Mouse (Mus musculus): ENCODE results near the gene Ppia. TPM values are rescaled to one million over a fixed set of nuclear protein-coding genes. Genes with fewer than 3 reads are reported as not detected.

Ppia gene
- polyA plus RNA-seq, 1 experiment from 2014 or later: 4,008 TPM

GRCm38 (mm10) chr11:6398141-6398540 is 17.1 kb upstream of the Ppia start:
- WGBS: 95% methylated on average over 9 of the region's 10 CpGs
- no peaks in the 10 kb centered on the region for H3K27me3 ChIP-seq (ENCODE audit: control insufficient read depth, insufficient read depth, low read depth, low read length)
- ATAC-seq: no peak
- H3K36me3 ChIP-seq (ENCODE audit: control insufficient read depth, insufficient read depth, low read length): peaks cover 68% of the 10 kb centered on the region
- no peak overlapping the region for H3K9ac ChIP-seq (ENCODE audit: low read depth, low read length)
- no peak overlapping the region for H3K4me3 ChIP-seq (ENCODE audit: low read depth, low read length)
- H3K4me2 ChIP-seq (ENCODE audit: low read length): no peak overlapping the region
- no peak overlapping the region for H3K27ac ChIP-seq (ENCODE audit: low read length)
- H3K4me1 ChIP-seq (ENCODE audit: control insufficient read depth, insufficient read depth, low read length): no peaks in the 10 kb centered on the region
- no peaks in the 10 kb centered on the region for H3K9me3 ChIP-seq (replicated peaks; ENCODE audit: control insufficient read depth, low read length, poor library complexity, severe bottlenecking)

GRCm38 (mm10) chr11:6402515-6403510 is 12.4 kb upstream of the Ppia start:
- Histone ChIP-seq H3K4me1 (ENCODE audit: control insufficient read depth, insufficient read depth, low read length) (no peaks in the 10 kb centered on the region), H3K4me3 (ENCODE audit: low read depth, low read length) (no peak overlapping the region), H3K27me3 (ENCODE audit: control insufficient read depth, insufficient read depth, low read depth, low read length) (no peaks in the 10 kb centered on the region), H3K27ac (ENCODE audit: low read length) (no peak overlapping the region), H3K4me2 (ENCODE audit: low read length) (no peak overlapping the region), H3K36me3 (ENCODE audit: control insufficient read depth, insufficient read depth, low read length) (peaks cover 68% of the 10 kb centered on the region), H3K9me3 (replicated peaks; ENCODE audit: control insufficient read depth, low read length, poor library complexity, severe bottlenecking) (no peaks in the 10 kb centered on the region), H3K9ac (ENCODE audit: low read depth, low read length) (no peak overlapping the region)
- no peak for ATAC-seq
- 88% methylated on average over 19 of the region's 19 CpGs for WGBS

DNA sequence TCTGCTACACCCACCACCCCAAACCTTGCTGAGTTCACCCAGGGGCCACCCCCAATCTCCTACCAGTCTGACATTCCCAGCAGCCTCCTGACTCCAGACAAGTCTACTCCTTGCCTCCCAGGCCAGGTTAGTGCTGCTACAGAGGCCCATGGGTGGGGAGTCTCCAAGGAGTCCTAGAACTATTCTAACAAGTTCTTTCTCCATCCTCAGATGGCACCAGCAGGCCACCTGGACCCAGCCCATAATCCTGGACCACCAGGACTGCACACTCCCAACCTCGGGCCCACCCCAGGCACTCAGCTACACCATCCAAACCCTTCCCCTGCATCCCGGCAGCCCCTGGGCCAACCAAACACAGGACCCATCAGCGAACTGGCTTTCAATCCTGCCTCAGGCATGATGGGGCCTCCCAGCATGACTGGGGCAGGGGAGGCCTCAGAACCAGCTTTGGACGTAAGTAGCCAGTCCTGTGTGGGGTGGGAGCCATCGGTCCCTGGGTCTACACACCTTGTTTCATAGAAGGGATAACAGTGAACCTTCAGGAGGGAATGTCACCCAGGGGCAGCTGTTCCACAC is 11.3 kb upstream of the Ppia start:
- Histone ChIP-seq H3K4me2 (ENCODE audit: low read length) (no peak overlapping the region), H3K4me3 (ENCODE audit: low read depth, low read length) (no peak overlapping the region), H3K4me1 (ENCODE audit: control insufficient read depth, insufficient read depth, low read length) (no peaks in the 10 kb centered on the region), H3K9ac (ENCODE audit: low read depth, low read length) (no peak overlapping the region), H3K36me3 (ENCODE audit: control insufficient read depth, insufficient read depth, low read length) (peaks cover 57% of the 10 kb centered on the region), H3K27ac (ENCODE audit: low read length) (no peak overlapping the region), H3K27me3 (ENCODE audit: control insufficient read depth, insufficient read depth, low read depth, low read length) (no peaks in the 10 kb centered on the region), H3K9me3 (replicated peaks; ENCODE audit: control insufficient read depth, low read length, poor library complexity, severe bottlenecking) (no peaks in the 10 kb centered on the region)
- no peak for ATAC-seq
- 98% methylated on average over 5 of the region's 5 CpGs for WGBS

DNA sequence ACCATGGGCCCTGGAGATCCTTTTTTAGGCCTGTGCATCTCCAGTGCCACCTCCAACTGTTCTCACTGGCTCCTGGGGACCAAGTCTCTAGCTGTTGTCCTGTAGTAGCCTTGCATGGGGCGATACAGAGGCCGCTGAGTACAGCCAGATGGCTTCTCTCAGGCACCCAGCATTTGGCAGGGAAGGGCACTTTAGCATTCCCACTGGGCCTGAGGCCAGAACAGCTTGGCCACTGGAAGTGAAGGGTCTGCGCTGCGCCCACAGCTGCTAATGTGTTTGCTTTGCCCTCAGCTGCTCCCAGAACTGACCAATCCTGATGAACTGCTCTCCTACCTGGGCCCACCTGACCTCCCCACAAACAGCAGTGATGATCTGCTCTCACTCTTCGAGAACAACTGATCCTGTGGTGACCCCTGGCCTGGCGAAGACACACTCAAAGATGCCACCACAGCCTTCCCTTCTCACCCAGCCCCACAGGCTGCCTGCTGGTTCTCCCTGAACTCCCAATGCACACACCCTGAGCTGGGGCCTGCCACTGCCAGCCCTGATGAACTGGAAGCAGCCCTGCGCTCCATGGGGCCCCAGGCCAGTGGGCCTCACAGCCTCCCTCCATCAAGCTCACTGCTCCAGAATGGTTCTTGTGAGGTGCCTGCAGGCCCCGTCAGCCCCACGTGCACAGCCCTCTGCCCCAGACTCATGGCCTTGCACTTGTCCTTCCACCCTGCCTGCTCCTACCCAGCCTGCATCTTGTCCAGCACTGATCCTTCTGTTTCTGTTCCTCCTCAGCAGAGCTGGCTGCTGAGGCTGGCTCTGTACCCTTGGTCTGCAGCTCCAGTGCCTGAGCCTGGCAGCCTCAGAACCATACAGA is 10.3 kb upstream of the Ppia start:
- peak overlapping the region; percentile 60 for H3K27ac ChIP-seq (ENCODE audit: low read length)
- no peaks in the 10 kb centered on the region for H3K4me1 ChIP-seq (ENCODE audit: control insufficient read depth, insufficient read depth, low read length)
- no peak for ATAC-seq
- H3K4me2 ChIP-seq (ENCODE audit: low read length): no peak overlapping the region
- no peaks in the 10 kb centered on the region for H3K9me3 ChIP-seq (replicated peaks; ENCODE audit: control insufficient read depth, low read length, poor library complexity, severe bottlenecking)
- H3K27me3 ChIP-seq (ENCODE audit: control insufficient read depth, insufficient read depth, low read depth, low read length): no peaks in the 10 kb centered on the region
- 94% methylated on average over 9 of the region's 9 CpGs for WGBS
- no peak overlapping the region for H3K4me3 ChIP-seq (ENCODE audit: low read depth, low read length)
- peaks cover 48% of the 10 kb centered on the region for H3K36me3 ChIP-seq (ENCODE audit: control insufficient read depth, insufficient read depth, low read length)
- no peak overlapping the region; the same call in 1 of the 2 replicates for H3K9ac ChIP-seq (ENCODE audit: low read depth, low read length)

GRCm38 (mm10) chr11:6405591-6406081 is 9.6 kb upstream of the Ppia start:
- peaks cover 43% of the 10 kb centered on the region for H3K36me3 ChIP-seq (ENCODE audit: control insufficient read depth, insufficient read depth, low read length)
- H3K27me3 ChIP-seq (ENCODE audit: control insufficient read depth, insufficient read depth, low read depth, low read length): no peaks in the 10 kb centered on the region
- no peak overlapping the region for H3K4me3 ChIP-seq (ENCODE audit: low read depth, low read length)
- no peak overlapping the region; the same call in 1 of the 2 replicates for H3K9ac ChIP-seq (ENCODE audit: low read depth, low read length)
- H3K9me3 ChIP-seq (replicated peaks; ENCODE audit: control insufficient read depth, low read length, poor library complexity, severe bottlenecking): no peaks in the 10 kb centered on the region
- H3K4me2 ChIP-seq (ENCODE audit: low read length): no peak overlapping the region
- WGBS: 82% methylated on average over 4 of the region's 4 CpGs
- H3K4me1 ChIP-seq (ENCODE audit: control insufficient read depth, insufficient read depth, low read length): no peaks in the 10 kb centered on the region
- H3K27ac ChIP-seq (ENCODE audit: low read length): peak overlapping the region; percentile 60
- no peak for ATAC-seq

- no peaks in the 10 kb centered on the region for H3K27me3 ChIP-seq (ENCODE audit: control insufficient read depth, insufficient read depth, low read depth, low read length)
- H3K4me3 ChIP-seq (ENCODE audit: low read depth, low read length): no peak overlapping the region
- 52% methylated on average over 14 of the region's 14 CpGs for whole genome bisulfite sequencing
- peak; percentile 31; the same call in 1 of the 2 replicates for ATAC-seq
- H3K4me2 ChIP-seq (ENCODE audit: low read length): no peak overlapping the region
- H3K9me3 ChIP-seq (replicated peaks; ENCODE audit: control insufficient read depth, low read length, poor library complexity, severe bottlenecking): no peaks in the 10 kb centered on the region
- H3K27ac ChIP-seq (ENCODE audit: low read length): peak overlapping the region; percentile 57
- no peaks in the 10 kb centered on the region for H3K4me1 ChIP-seq (ENCODE audit: control insufficient read depth, insufficient read depth, low read length)
- H3K9ac ChIP-seq (ENCODE audit: low read depth, low read length): no peak overlapping the region
- peaks cover 37% of the 10 kb centered on the region for H3K36me3 ChIP-seq (ENCODE audit: control insufficient read depth, insufficient read depth, low read length)
Observed at GRCm38 (mm10) chr11:6406251-6407161, 8.7 kb upstream of the Ppia start.

- Histone ChIP-seq H3K4me3 (ENCODE audit: low read depth, low read length) (no peak overlapping the region), H3K9ac (ENCODE audit: low read depth, low read length) (no peak overlapping the region), H3K36me3 (ENCODE audit: control insufficient read depth, insufficient read depth, low read length) (peaks cover 34% of the 10 kb centered on the region), H3K27me3 (ENCODE audit: control insufficient read depth, insufficient read depth, low read depth, low read length) (no peaks in the 10 kb centered on the region), H3K27ac (ENCODE audit: low read length) (no peak overlapping the region), H3K4me1 (ENCODE audit: control insufficient read depth, insufficient read depth, low read length) (no peaks in the 10 kb centered on the region), H3K9me3 (replicated peaks; ENCODE audit: control insufficient read depth, low read length, poor library complexity, severe bottlenecking) (no peaks in the 10 kb centered on the region), H3K4me2 (ENCODE audit: low read length) (no peak overlapping the region)
- WGBS: 91% methylated on average over 3 of the region's 3 CpGs
- ATAC-seq: no peak
Observed at GRCm38 (mm10) chr11:6407162-6407621, 8.1 kb upstream of the Ppia start.

All from midbrain, embryonic 16.5 days (tissue).